In genomic region chr10:23815168-23815567, GRCm38 (mm10) we compare ENCODE assay signal across 8 mouse cellular contexts. TPM values are rescaled to one million over a fixed set of nuclear protein-coding genes. Genes with fewer than 3 reads are reported as not detected.
DNase-seq lines count a peak whose midpoint lies in the region; ATAC-seq lines count a peak whose summit lies in the region.

No protein-coding gene starts in this region.

- peak; percentile 68 for DNase-seq in hindbrain, embryonic 10.5 days (ENCODE audit: low spot score)
- peak; percentile 46 for DNase-seq in c-Kit-positive CD71-positive TER-119-negative erythroid progenitor cells, embryonic 14.5 days (ENCODE audit: low read depth)
- DNase-seq in left cerebral cortex, postnatal 25 days (ENCODE audit: low spot score in 2 of 2) = peak; percentile 78 to 79
- DNase-seq in naive thymus-derived CD4-positive, alpha-beta T cell, adult 2 months (ENCODE audit: low read depth) = peak; percentile 79
- peak; percentile 77 for DNase-seq in splenic B cell, adult 2 months (ENCODE audit: low read depth, low spot score)

- H3K27me3 ChIP-seq in hindbrain, embryonic 10.5 days (ENCODE audit: insufficient read depth, poor library complexity, severe bottlenecking) = no peaks in the 10 kb centered on the region
- H3K27me3 ChIP-seq in hindbrain, embryonic 13.5 days = no peaks in the 10 kb centered on the region
- H3K27me3 ChIP-seq in forebrain, embryonic 16.5 days (replicated peaks; ENCODE audit: control insufficient read depth, insufficient read depth, low read length) = no peaks in the 10 kb centered on the region
- H3K27me3 ChIP-seq in splenic B cell, adult 2 months (ENCODE audit: control insufficient read depth, insufficient read depth, low read length, poor library complexity, severe bottlenecking) = no peaks in the 10 kb centered on the region

- no peak for ATAC-seq in hindbrain, embryonic 13.5 days (ENCODE audit: low FRiP score)
- ATAC-seq in forebrain, embryonic 16.5 days = peak; percentile 46
- ATAC-seq in inflammation-experienced regulatory T-cells, adult 6 months = peak; percentile 52

- no peak overlapping the region for H3K4me3 ChIP-seq in hindbrain, embryonic 10.5 days
- no peak overlapping the region for H3K4me3 ChIP-seq in hindbrain, embryonic 13.5 days
- H3K4me3 ChIP-seq in forebrain, embryonic 16.5 days (replicated peaks; ENCODE audit: low read length) = no peak overlapping the region

- H3K36me3 ChIP-seq in hindbrain, embryonic 10.5 days = peaks cover 33% of the 10 kb centered on the region
- peaks cover 37% of the 10 kb centered on the region for H3K36me3 ChIP-seq in hindbrain, embryonic 13.5 days
- H3K36me3 ChIP-seq in forebrain, embryonic 16.5 days (ENCODE audit: control insufficient read depth, insufficient read depth) = peaks cover 12% of the 10 kb centered on the region
- H3K36me3 ChIP-seq in splenic B cell, adult 2 months (ENCODE audit: control insufficient read depth, insufficient read depth, low read length, poor library complexity, severe bottlenecking) = no peaks in the 10 kb centered on the region

- WGBS in hindbrain, embryonic 10.5 days = 60% methylated on average over 1 of the region's 1 CpGs
- WGBS in hindbrain, embryonic 13.5 days = 60% methylated on average over 1 of the region's 1 CpGs
- 37% methylated on average over 1 of the region's 1 CpGs for WGBS in forebrain, embryonic 16.5 days

- no peaks in the 10 kb centered on the region for H3K9me3 ChIP-seq in hindbrain, embryonic 10.5 days
- H3K9me3 ChIP-seq in hindbrain, embryonic 13.5 days = no peaks in the 10 kb centered on the region
- no peaks in the 10 kb centered on the region for H3K9me3 ChIP-seq in forebrain, embryonic 16.5 days (ENCODE audit: control insufficient read depth, low read length)

- intact Hi-C loops in left cerebral cortex, postnatal 25 days (cut with DNase I) = loop anchor here (5.0 kb wide), 1 partner anchor 162 kb away; no protein-coding TSS in a partner anchor

- no peak overlapping the region for H3K27ac ChIP-seq in hindbrain, embryonic 10.5 days
- H3K27ac ChIP-seq in hindbrain, embryonic 13.5 days = no peak overlapping the region
- H3K27ac ChIP-seq in forebrain, embryonic 16.5 days (ENCODE audit: low read length) = no peak overlapping the region

- peaks cover 8% of the 10 kb centered on the region for H3K4me1 ChIP-seq in hindbrain, embryonic 10.5 days (replicated peaks)
- no peaks in the 10 kb centered on the region; the same call in 1 of the 2 replicates for H3K4me1 ChIP-seq in hindbrain, embryonic 13.5 days (replicated peaks)
- 0 out of 2 replicates have a peak, but pooled peaks cover 3% of the 10 kb centered on the region for H3K4me1 ChIP-seq in forebrain, embryonic 16.5 days (replicated peaks; ENCODE audit: control insufficient read depth, insufficient read depth, low read length)

- H3K4me2 ChIP-seq in hindbrain, embryonic 13.5 days = no peak overlapping the region
- no peak overlapping the region for H3K4me2 ChIP-seq in forebrain, embryonic 16.5 days (ENCODE audit: low read length)

- no peak overlapping the region for H3K9ac ChIP-seq in hindbrain, embryonic 13.5 days
- H3K9ac ChIP-seq in forebrain, embryonic 16.5 days (replicated peaks; ENCODE audit: low read depth, low read length) = no peak overlapping the region

RNA-seq across cellular contexts. Expression of gene Slc18b1, which starts 18.4 kb away (rescaled TPM):
- 11.4 and 12.9 TPM in 2 replicates for polyA plus RNA-seq in hindbrain, embryonic 10.5 days (2016; fragmentation: Nextera tagmentation; extraction: Ambion mirVana)
- 22.0 and 22.2 TPM in 2 replicates for polyA plus RNA-seq in hindbrain, embryonic 13.5 days (2015; fragmentation: Nextera tagmentation; extraction: Ambion mirVana)
- 20.8 and 21.2 TPM in 2 replicates for polyA plus RNA-seq in forebrain, embryonic 16.5 days (2015; fragmentation: Nextera tagmentation; extraction: Ambion mirVana)
- not detected for polyA plus RNA-seq in inflammation-experienced regulatory T-cells, adult 6 months (2017; shearing (Covaris generic))
- 10 to 100 TPM; 24.1 to 24.7 TPM for total RNA-seq in left cerebral cortex, postnatal 25 days (2021)

RNA-seq across cellular contexts. Expression of gene Rps12, which starts 28.1 kb away (rescaled TPM):
- polyA plus RNA-seq in hindbrain, embryonic 10.5 days (2016; fragmentation: Nextera tagmentation; extraction: Ambion mirVana) = 124 and 145 TPM in 2 replicates
- polyA plus RNA-seq in hindbrain, embryonic 13.5 days (2015; fragmentation: Nextera tagmentation; extraction: Ambion mirVana) = 110 and 124 TPM in 2 replicates
- 105 and 109 TPM in 2 replicates for polyA plus RNA-seq in forebrain, embryonic 16.5 days (2015; fragmentation: Nextera tagmentation; extraction: Ambion mirVana)
- 100 to 1,000 TPM in 2 of 3 experiments, 10 to 100 TPM in 1; 92.3 to 940 (median 123) TPM for polyA plus RNA-seq in inflammation-experienced regulatory T-cells, adult 6 months (2017; shearing (Covaris generic))
- 100 to 1,000 TPM; 181 to 221 TPM for total RNA-seq in left cerebral cortex, postnatal 25 days (2021)

RNA-seq across cellular contexts. Expression of gene Vnn3, which starts 36.1 kb away (rescaled TPM):
- not detected in 2 replicates for polyA plus RNA-seq in hindbrain, embryonic 10.5 days (2016; fragmentation: Nextera tagmentation; extraction: Ambion mirVana)
- not detected in 2 replicates for polyA plus RNA-seq in hindbrain, embryonic 13.5 days (2015; fragmentation: Nextera tagmentation; extraction: Ambion mirVana)
- not detected in 2 replicates for polyA plus RNA-seq in forebrain, embryonic 16.5 days (2015; fragmentation: Nextera tagmentation; extraction: Ambion mirVana)
- not detected for polyA plus RNA-seq in inflammation-experienced regulatory T-cells, adult 6 months (2017; shearing (Covaris generic))
- total RNA-seq in left cerebral cortex, postnatal 25 days (2021) = under 1 TPM in 1 of 2 experiments, not detected in 1; 0.25 TPM

Comparison
In these comparisons a context has a peak if more than half of its experiments do, and no peak if none do; other contexts are left out.
1. RNA of gene Slc18b1, which starts 18.4 kb away (polyA plus RNA-seq): 22.0 to 22.2 TPM in hindbrain, embryonic 13.5 days, 20.8 to 21.2 TPM in forebrain, embryonic 16.5 days and 11.4 to 12.9 TPM in hindbrain, embryonic 10.5 days; not detected in inflammation-experienced regulatory T-cells, adult 6 months; every median in the first group is over 10 times any median in the second.
2. Peak in every context shown above with its lines, with median percentiles within 50 percentile points of each other: DNase-seq.